Mouse (Mus musculus): ENCODE results near the gene Upp2. TPM values are rescaled to one million over a fixed set of nuclear protein-coding genes. Genes with fewer than 3 reads are reported as not detected.

The Upp2 gene
- polyA plus RNA-seq, 1 experiment from 2014 or later, result 7.0 TPM

- H3K4me2 ChIP-seq, result peak overlapping the region; percentile 46
- peak; percentile 87 for ATAC-seq (ENCODE audit: insufficient number of reproducible peaks, low FRiP score)
- H3K9me3 ChIP-seq (replicated peaks), result no peaks in the 10 kb centered on the region
- H3K36me3 ChIP-seq, result peaks cover 2% of the 10 kb centered on the region; the same call in 1 of the 2 replicates
- peak overlapping the region; percentile 77 for H3K27ac ChIP-seq (ENCODE audit: poor library complexity, severe bottlenecking)
- peaks cover 90% of the 10 kb centered on the region for H3K4me1 ChIP-seq (replicated peaks)
- no peak overlapping the region for H3K4me3 ChIP-seq
- 7% methylated on average over 10 of the region's 10 CpGs for WGBS
- H3K9ac ChIP-seq, result no peak overlapping the region
- no peaks in the 10 kb centered on the region for H3K27me3 ChIP-seq (replicated peaks)
Observed at GRCm38 (mm10) chr2:58532260-58532850, 34.7 kb upstream of the Upp2 start.

GRCm38 (mm10) chr2:58533521-58534001 is 33.5 kb upstream of the Upp2 start:
- WGBS, result 25% methylated on average over 7 of the region's 7 CpGs
- Histone ChIP-seq H3K9me3 (replicated peaks) (no peaks in the 10 kb centered on the region), H3K4me2 (peak overlapping the region; percentile 44), H3K27me3 (replicated peaks) (no peaks in the 10 kb centered on the region), H3K4me1 (replicated peaks) (peaks cover 91% of the 10 kb centered on the region), H3K36me3 (peaks cover 3% of the 10 kb centered on the region), H3K9ac (peak overlapping the region; percentile 30; the same call in 1 of the 2 replicates), H3K4me3 (no peak overlapping the region), H3K27ac (ENCODE audit: poor library complexity, severe bottlenecking) (peak overlapping the region; percentile 88)
- 0 out of 2 replicates have a peak, but pooled peaks have one; percentile 26 for ATAC-seq (ENCODE audit: insufficient number of reproducible peaks, low FRiP score)

- no peaks in the 10 kb centered on the region for H3K27me3 ChIP-seq (replicated peaks)
- peaks cover 96% of the 10 kb centered on the region for H3K4me1 ChIP-seq (replicated peaks)
- H3K4me2 ChIP-seq, result peak overlapping the region; percentile 44; the same call in 1 of the 2 replicates
- H3K9me3 ChIP-seq (replicated peaks), result no peaks in the 10 kb centered on the region
- H3K4me3 ChIP-seq, result no peak overlapping the region
- H3K9ac ChIP-seq, result no peak overlapping the region
- WGBS, result 61% methylated on average over 4 of the region's 4 CpGs
- no peak for ATAC-seq (ENCODE audit: insufficient number of reproducible peaks, low FRiP score)
- H3K27ac ChIP-seq (ENCODE audit: poor library complexity, severe bottlenecking), result peak overlapping the region; percentile 88
- peaks cover 3% of the 10 kb centered on the region for H3K36me3 ChIP-seq
Observed at GRCm38 (mm10) chr2:58534379-58534778, 32.7 kb upstream of the Upp2 start.

GRCm38 (mm10) chr2:58535233-58535632 is 31.9 kb upstream of the Upp2 start:
- WGBS, result 35% methylated on average over 8 of the region's 8 CpGs
- H3K27me3 ChIP-seq (replicated peaks), result no peaks in the 10 kb centered on the region
- no peak for ATAC-seq (ENCODE audit: insufficient number of reproducible peaks, low FRiP score)
- H3K27ac ChIP-seq (ENCODE audit: poor library complexity, severe bottlenecking), result peak overlapping the region; percentile 56; the same call in 1 of the 2 replicates
- H3K9ac ChIP-seq, result no peak overlapping the region
- no peaks in the 10 kb centered on the region for H3K9me3 ChIP-seq (replicated peaks)
- peak overlapping the region; percentile 14; the same call in 1 of the 2 replicates for H3K4me2 ChIP-seq
- peaks cover 96% of the 10 kb centered on the region for H3K4me1 ChIP-seq (replicated peaks)
- peaks cover 3% of the 10 kb centered on the region for H3K36me3 ChIP-seq
- no peak overlapping the region for H3K4me3 ChIP-seq

GRCm38 (mm10) chr2:58536796-58537195 is 30.3 kb upstream of the Upp2 start:
- no peak overlapping the region for H3K9ac ChIP-seq
- 82% methylated on average over 3 of the region's 3 CpGs for WGBS
- ATAC-seq (ENCODE audit: insufficient number of reproducible peaks, low FRiP score), result no peak

GRCm38 (mm10) chr2:58538196-58538595 is 28.9 kb upstream of the Upp2 start:
- H3K4me3 ChIP-seq, result no peak overlapping the region
- 87% methylated on average over 6 of the region's 6 CpGs for WGBS
- no peak for ATAC-seq (ENCODE audit: insufficient number of reproducible peaks, low FRiP score)
- H3K27me3 ChIP-seq (replicated peaks), result no peaks in the 10 kb centered on the region
- no peak overlapping the region for H3K9ac ChIP-seq
- peaks cover 3% of the 10 kb centered on the region for H3K36me3 ChIP-seq
- no peak overlapping the region for H3K27ac ChIP-seq (ENCODE audit: poor library complexity, severe bottlenecking)
- no peaks in the 10 kb centered on the region for H3K9me3 ChIP-seq (replicated peaks)
- no peak overlapping the region for H3K4me2 ChIP-seq
- peaks cover 82% of the 10 kb centered on the region for H3K4me1 ChIP-seq (replicated peaks)

More at GRCm38 (mm10) chr2:58536796-58537195, 30.3 kb upstream of the Upp2 start:
- Histone ChIP-seq H3K9me3 (replicated peaks) (no peaks in the 10 kb centered on the region), H3K4me2 (no peak overlapping the region), H3K4me1 (replicated peaks) (peaks cover 88% of the 10 kb centered on the region), H3K4me3 (no peak overlapping the region), H3K36me3 (peaks cover 3% of the 10 kb centered on the region), H3K27ac (ENCODE audit: poor library complexity, severe bottlenecking) (0 out of 2 replicates have a peak overlapping the region, but pooled peaks have one; percentile 22), H3K27me3 (replicated peaks) (no peaks in the 10 kb centered on the region)

GRCm38 (mm10) chr2:58543252-58543651 is 23.8 kb upstream of the Upp2 start:
- WGBS, result 90% methylated on average over 5 of the region's 5 CpGs
- Histone ChIP-seq H3K9me3 (replicated peaks) (no peaks in the 10 kb centered on the region), H3K36me3 (no peaks in the 10 kb centered on the region), H3K9ac (no peak overlapping the region), H3K27ac (ENCODE audit: poor library complexity, severe bottlenecking) (no peak overlapping the region), H3K4me3 (no peak overlapping the region), H3K27me3 (replicated peaks) (no peaks in the 10 kb centered on the region), H3K4me2 (no peak overlapping the region), H3K4me1 (replicated peaks) (peaks cover 54% of the 10 kb centered on the region)
- ATAC-seq (ENCODE audit: insufficient number of reproducible peaks, low FRiP score), result no peak

- Histone ChIP-seq H3K4me1 (replicated peaks) (peaks cover 50% of the 10 kb centered on the region), H3K27ac (ENCODE audit: poor library complexity, severe bottlenecking) (0 out of 2 replicates have a peak overlapping the region, but pooled peaks have one; percentile 0), H3K9me3 (replicated peaks) (no peaks in the 10 kb centered on the region), H3K4me2 (no peak overlapping the region), H3K9ac (no peak overlapping the region), H3K27me3 (replicated peaks) (no peaks in the 10 kb centered on the region), H3K36me3 (no peaks in the 10 kb centered on the region), H3K4me3 (no peak overlapping the region)
- 13% methylated on average over 6 of the region's 6 CpGs for WGBS
- no peak for ATAC-seq (ENCODE audit: insufficient number of reproducible peaks, low FRiP score)
Observed at GRCm38 (mm10) chr2:58544368-58544767, 22.7 kb upstream of the Upp2 start.

- WGBS, result 89% methylated on average over 7 of the region's 7 CpGs
- Histone ChIP-seq H3K9ac (no peak overlapping the region), H3K4me2 (no peak overlapping the region), H3K4me3 (no peak overlapping the region), H3K36me3 (no peaks in the 10 kb centered on the region), H3K4me1 (replicated peaks) (peaks cover 54% of the 10 kb centered on the region), H3K27ac (ENCODE audit: poor library complexity, severe bottlenecking) (no peak overlapping the region), H3K9me3 (replicated peaks) (no peaks in the 10 kb centered on the region), H3K27me3 (replicated peaks) (no peaks in the 10 kb centered on the region)
- ATAC-seq (ENCODE audit: insufficient number of reproducible peaks, low FRiP score), result no peak
Observed at GRCm38 (mm10) chr2:58546264-58546663, 20.8 kb upstream of the Upp2 start.

GRCm38 (mm10) chr2:58548943-58549342 is 18.2 kb upstream of the Upp2 start:
- Histone ChIP-seq H3K4me2 (no peak overlapping the region), H3K27me3 (replicated peaks) (no peaks in the 10 kb centered on the region), H3K27ac (ENCODE audit: poor library complexity, severe bottlenecking) (no peak overlapping the region)

GRCm38 (mm10) chr2:58549960-58550359 is 17.1 kb upstream of the Upp2 start:
- Histone ChIP-seq H3K27ac (ENCODE audit: poor library complexity, severe bottlenecking) (peak overlapping the region; percentile 18; the same call in 1 of the 2 replicates), H3K4me1 (replicated peaks) (peaks cover 68% of the 10 kb centered on the region), H3K4me2 (peak overlapping the region; percentile 44)

More at GRCm38 (mm10) chr2:58548943-58549342, 18.2 kb upstream of the Upp2 start:
- H3K36me3 ChIP-seq, result no peaks in the 10 kb centered on the region
- H3K9me3 ChIP-seq (replicated peaks), result no peaks in the 10 kb centered on the region
- ATAC-seq (ENCODE audit: insufficient number of reproducible peaks, low FRiP score), result no peak
- no peak overlapping the region for H3K9ac ChIP-seq
- peaks cover 72% of the 10 kb centered on the region for H3K4me1 ChIP-seq (replicated peaks)
- no peak overlapping the region for H3K4me3 ChIP-seq
- WGBS, result 38% methylated on average over 7 of the region's 7 CpGs

More at GRCm38 (mm10) chr2:58549960-58550359, 17.1 kb upstream of the Upp2 start:
- Histone ChIP-seq H3K9ac (no peak overlapping the region), H3K9me3 (replicated peaks) (no peaks in the 10 kb centered on the region), H3K36me3 (no peaks in the 10 kb centered on the region), H3K27me3 (replicated peaks) (no peaks in the 10 kb centered on the region), H3K4me3 (no peak overlapping the region)
- 31% methylated on average over 6 of the region's 6 CpGs for WGBS
- ATAC-seq (ENCODE audit: insufficient number of reproducible peaks, low FRiP score), result peak; percentile 9; the same call in 1 of the 2 replicates
